Mouse (Mus musculus) stomach, embryonic 14.5 days (tissue): ENCODE data around the gene Cyp4f17. TPM values are rescaled to one million over a fixed set of nuclear protein-coding genes. Genes with fewer than 3 reads are reported as not detected.
"Not testable (repeated sequence)": the region's sequence is repeated elsewhere in the genome, so short reads cannot be mapped to it uniquely, and the experiment has no call there.

ENCODE experiments used
- ATAC-seq: fragments of 200-750 bp; cut with Nextera tagmentation; 2 replicates; pipeline ENCODE4 v1.8.0; 2017; ENCODE audit warnings: low read depth, moderate TSS enrichment; ENCODE audit not compliant: insufficient number of reproducible peaks, insufficient read depth, low FRiP score
- H3K27ac ChIP-seq: fragments of 300-500 bp; sonication (generic); 2 replicates; pipeline ENCODE4 v1.5.1; 2014; ENCODE audit warnings: mild to moderate bottlenecking, low read length, moderate library complexity, mixed read lengths
- H3K27me3 ChIP-seq: fragments of 300-500 bp; sonication (generic); 2 replicates; pipeline ENCODE4 v1.6.1; 2014; ENCODE audit warnings: low read length, control low read depth, mixed read lengths; ENCODE audit not compliant: control insufficient read depth, insufficient read depth
- H3K36me3 ChIP-seq: fragments of 300-500 bp; sonication (generic); 2 replicates; pipeline ENCODE4 v1.6.1; 2014; ENCODE audit warnings: mild to moderate bottlenecking, control low read depth, low read length, moderate library complexity, mixed read lengths; ENCODE audit not compliant: control insufficient read depth, insufficient read depth
- H3K4me1 ChIP-seq: fragments of 300-500 bp; sonication (generic); 2 replicates; pipeline ENCODE4 v1.6.1; 2014; ENCODE audit warnings: low read length, control low read depth, mixed read lengths; ENCODE audit not compliant: control insufficient read depth, insufficient read depth
- H3K4me2 ChIP-seq: fragments of 300-500 bp; sonication (generic); replicated peaks from 2 replicates; pipeline ENCODE4 v1.6.1; 2014; ENCODE audit warnings: low read depth, low read length, control low read depth
- H3K4me3 ChIP-seq: fragments of 300-500 bp; sonication (generic); 2 replicates; pipeline ENCODE4 v1.5.1; 2014; ENCODE audit warnings: low read depth, low read length, control low read depth
- H3K9ac ChIP-seq: fragments of 300-500 bp; sonication (generic); replicated peaks from 2 replicates; pipeline ENCODE4 v1.6.1; 2014; ENCODE audit warnings: low read depth, mild to moderate bottlenecking, control low read depth, low read length, moderate library complexity, mixed read lengths
- H3K9me3 ChIP-seq: fragments of 300-500 bp; sonication (generic); 2 replicates; pipeline ENCODE4 v1.6.1; 2016; ENCODE audit warnings: low read depth, low read length, control low read depth; ENCODE audit not compliant: control insufficient read depth
- WGBS: fragments of 180-500 bp; shearing (Covaris S2); extraction: QIAGEN DNeasy Blood & Tissue Kit; methylation state at CpG from one replicate; pipeline ENCODE4 v1.1.7; 2014; 5-methylcytosine and 5-hydroxymethylcytosine counted together
- polyA plus RNA-seq: library from polyadenylated mRNA; unstranded; fragments of >200 nt; fragmentation: Nextera tagmentation; extraction: Ambion mirVana; gene quantifications from 2 replicates; pipeline ENCODE4 v1.2.1, GENCODE M21; 2014

Cyp4f17 gene
- polyA plus RNA-seq, 1 experiment from 2014 or later: 10.6 TPM

DNA sequence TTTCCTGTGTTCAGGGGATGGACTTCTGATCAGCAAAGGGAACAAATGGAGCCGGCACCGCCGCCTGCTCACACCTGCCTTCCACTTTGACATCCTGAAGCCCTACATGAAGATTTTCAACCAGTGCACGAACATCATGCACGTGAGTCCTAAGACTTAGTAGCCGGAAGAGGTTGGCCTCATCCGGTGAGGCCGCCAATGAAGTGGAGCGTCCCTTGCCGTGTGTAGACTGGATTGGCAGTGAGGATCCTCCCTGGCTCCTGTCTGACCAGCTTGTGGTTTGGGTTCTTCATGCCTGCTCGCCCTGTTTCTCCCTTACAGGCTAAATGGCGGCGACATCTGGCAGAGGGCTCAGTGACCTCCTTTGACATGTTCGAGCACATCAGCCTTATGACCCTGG is 24.1 kb upstream of the Cyp4f17 start:
- WGBS: 78% methylated on average over 14 of the region's 14 CpGs
- H3K4me3 ChIP-seq: no peak overlapping the region
- no peak overlapping the region for H3K27ac ChIP-seq
- no peaks in the 10 kb centered on the region for H3K36me3 ChIP-seq
- H3K4me1 ChIP-seq: 0 out of 2 replicates have a peak, but pooled peaks cover 3% of the 10 kb centered on the region
- H3K9ac ChIP-seq: no peak overlapping the region
- H3K4me2 ChIP-seq: no peak overlapping the region
- no peaks in the 10 kb centered on the region for H3K27me3 ChIP-seq
- no peaks in the 10 kb centered on the region for H3K9me3 ChIP-seq
- no peak for ATAC-seq

DNA sequence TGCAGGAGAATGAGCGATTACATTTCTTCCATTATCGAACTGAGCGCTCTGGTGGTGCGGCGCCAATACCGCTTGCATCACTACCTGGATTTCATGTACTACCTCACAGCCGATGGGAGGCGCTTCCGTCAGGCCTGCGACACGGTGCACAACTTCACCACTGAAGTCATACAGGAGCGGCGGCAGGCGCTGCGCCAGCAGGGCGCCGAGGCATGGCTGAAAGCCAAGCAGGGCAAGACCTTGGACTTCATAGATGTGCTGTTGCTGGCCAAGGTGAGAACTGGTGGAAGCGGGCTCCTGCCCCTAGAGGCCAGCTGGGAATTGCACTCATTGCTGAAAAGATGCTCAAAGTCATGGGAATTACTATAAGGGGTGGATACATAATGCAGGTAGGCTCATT is 22.6 kb upstream of the Cyp4f17 start:
- no peaks in the 10 kb centered on the region for H3K9me3 ChIP-seq
- H3K4me2 ChIP-seq: peak overlapping the region; percentile 26; the same call in 1 of the 2 replicates
- 0 out of 2 replicates have a peak, but pooled peaks cover 3% of the 10 kb centered on the region for H3K4me1 ChIP-seq
- no peak overlapping the region for H3K27ac ChIP-seq
- no peaks in the 10 kb centered on the region for H3K36me3 ChIP-seq
- H3K27me3 ChIP-seq: no peaks in the 10 kb centered on the region
- peak; percentile 71; the same call in 1 of the 2 replicates for ATAC-seq
- no peak overlapping the region for H3K9ac ChIP-seq
- 17% methylated on average over 18 of the region's 18 CpGs for WGBS
- H3K4me3 ChIP-seq: no peak overlapping the region

DNA sequence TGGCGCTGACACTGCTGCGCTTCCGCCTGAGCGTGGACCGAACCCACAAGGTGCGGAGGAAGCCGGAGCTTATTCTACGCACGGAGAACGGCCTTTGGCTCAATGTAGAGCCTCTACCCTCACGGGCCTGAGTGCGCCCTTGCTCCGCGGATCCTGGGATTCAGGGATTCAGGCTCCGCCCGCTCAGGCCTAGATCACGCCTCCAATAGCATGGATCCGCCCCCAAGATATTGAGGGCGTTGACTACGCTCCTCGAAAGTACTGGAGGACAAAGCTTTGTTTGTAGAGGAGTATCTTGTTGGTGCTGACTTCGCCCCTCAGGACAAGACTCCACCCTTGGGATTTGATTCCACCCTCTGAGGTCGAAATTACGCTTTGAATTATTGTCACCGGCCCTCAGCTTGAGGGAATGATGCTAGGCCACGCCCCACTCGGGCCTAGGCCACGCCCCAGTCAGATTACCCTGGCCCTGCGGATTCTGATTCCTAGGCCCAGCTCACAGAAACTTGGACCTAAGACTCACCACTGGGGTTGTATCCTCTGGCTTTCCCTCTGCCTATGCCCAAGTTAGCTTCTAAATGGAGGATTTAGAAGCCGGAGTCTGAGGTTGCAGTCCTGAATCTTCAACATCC is 13.4 kb upstream of the Cyp4f17 start:
- Histone ChIP-seq H3K4me1 (no peaks in the 10 kb centered on the region), H3K27me3 (no peaks in the 10 kb centered on the region), H3K4me3 (peak overlapping the region; percentile 18), H3K4me2 (peak overlapping the region; percentile 38), H3K9ac (no peak overlapping the region), H3K36me3 (no peaks in the 10 kb centered on the region), H3K27ac (no peak overlapping the region), H3K9me3 (no peaks in the 10 kb centered on the region)
- WGBS: 13% methylated on average over 30 of the region's 30 CpGs
- ATAC-seq: peak; percentile 81

DNA sequence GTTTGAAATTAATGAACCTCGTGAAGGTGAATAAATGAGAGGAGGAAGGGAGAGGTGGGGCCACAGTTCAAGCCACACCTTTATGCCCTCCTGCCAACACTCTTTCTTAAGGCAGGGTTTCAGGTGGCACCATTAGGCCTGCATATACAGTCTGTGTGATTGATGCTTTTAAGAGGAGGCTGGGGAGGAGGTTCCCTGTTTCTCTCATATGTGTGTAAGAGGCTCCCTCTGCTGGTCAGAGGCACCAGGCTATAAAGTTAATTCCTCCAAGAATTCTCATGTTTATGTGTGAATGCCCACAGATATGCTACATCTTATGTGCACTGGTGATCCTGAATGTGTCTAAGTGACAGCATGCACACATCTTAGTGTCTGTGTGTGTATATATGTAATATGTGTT is 11.2 kb upstream of the Cyp4f17 start:
- 50% methylated on average over 1 of the region's 1 CpGs for WGBS
- no peaks in the 10 kb centered on the region for H3K27me3 ChIP-seq
- H3K36me3 ChIP-seq: no peaks in the 10 kb centered on the region
- no peak overlapping the region for H3K9ac ChIP-seq
- peak; percentile 62; the same call in 1 of the 2 replicates for ATAC-seq
- no peak overlapping the region for H3K27ac ChIP-seq
- no peak overlapping the region for H3K4me2 ChIP-seq
- H3K4me1 ChIP-seq: no peaks in the 10 kb centered on the region
- no peak overlapping the region for H3K4me3 ChIP-seq
- no peaks in the 10 kb centered on the region for H3K9me3 ChIP-seq

DNA sequence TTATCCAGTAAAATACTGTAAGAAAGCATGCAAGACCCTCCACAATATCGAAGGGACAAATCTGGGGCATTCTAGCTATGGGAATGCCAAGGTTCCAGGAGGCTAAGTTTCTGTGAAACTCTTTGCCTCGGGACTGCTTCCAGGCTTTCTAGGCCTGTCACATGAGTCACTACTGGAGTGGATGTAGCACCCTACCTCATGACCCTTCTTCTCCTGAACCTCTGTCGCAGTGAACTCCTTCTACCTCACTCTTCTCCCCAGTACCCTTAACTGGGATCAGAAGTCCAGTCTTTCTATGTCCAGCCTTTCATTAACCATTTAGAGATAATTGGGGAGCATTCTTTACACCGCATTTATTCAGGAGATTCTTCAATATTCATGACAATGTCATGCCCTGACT is 5.3 kb upstream of the Cyp4f17 start:
- not testable (repeated sequence) for H3K36me3 ChIP-seq, H3K9me3 ChIP-seq, ATAC-seq, H3K4me3 ChIP-seq, H3K9ac ChIP-seq, H3K4me1 ChIP-seq, H3K4me2 ChIP-seq, H3K27ac ChIP-seq, H3K27me3 ChIP-seq
- 84% methylated on average over 4 of the region's 4 CpGs for WGBS

DNA sequence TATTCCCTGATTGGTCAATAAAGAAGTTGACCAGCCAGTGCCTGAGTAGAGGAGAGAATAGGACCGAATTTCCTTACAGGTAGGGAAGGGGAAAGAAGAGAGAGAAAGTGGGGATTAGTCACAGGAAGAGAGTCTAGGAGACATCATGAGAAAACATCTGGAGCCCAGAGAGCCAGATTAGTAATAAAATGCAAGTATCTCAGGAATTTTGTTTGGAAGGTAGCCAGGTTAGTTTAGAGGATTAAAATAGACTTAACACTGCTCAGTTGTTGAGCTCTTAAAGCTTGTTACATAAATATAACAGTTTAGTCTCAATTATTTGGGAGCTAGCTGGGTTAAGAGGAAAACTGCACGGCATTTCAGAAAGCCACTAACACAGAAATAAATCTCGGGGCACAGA is 4.8 kb upstream of the Cyp4f17 start:
- no peaks in the 10 kb centered on the region for H3K9me3 ChIP-seq
- H3K4me3 ChIP-seq: no peak overlapping the region
- no peak for ATAC-seq
- H3K36me3 ChIP-seq: no peaks in the 10 kb centered on the region
- no peaks in the 10 kb centered on the region for H3K27me3 ChIP-seq
- H3K9ac ChIP-seq: no peak overlapping the region
- no peak overlapping the region for H3K4me2 ChIP-seq
- no peaks in the 10 kb centered on the region for H3K4me1 ChIP-seq
- no peak overlapping the region for H3K27ac ChIP-seq
- WGBS: 51% methylated on average over 3 of the region's 3 CpGs

DNA sequence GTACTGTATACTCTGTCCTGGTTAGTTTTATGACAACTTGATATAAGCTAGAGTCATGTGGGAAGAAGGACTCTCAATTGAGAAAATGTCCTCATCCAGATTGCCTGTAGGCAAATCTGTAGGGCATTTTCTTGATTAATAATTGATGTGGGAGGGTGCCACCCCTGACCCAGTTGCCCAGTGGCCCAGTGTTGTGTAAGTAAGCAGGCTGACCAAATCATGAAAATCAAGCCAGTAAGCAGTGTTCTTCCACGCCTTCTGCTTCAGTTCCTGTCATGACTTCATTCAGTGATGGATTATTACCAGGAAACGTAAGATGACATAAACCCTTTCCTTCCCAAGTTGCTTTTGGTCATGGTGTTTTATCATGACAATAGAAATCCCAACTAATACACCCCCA is 2.7 kb upstream of the Cyp4f17 start:
- Histone ChIP-seq H3K9me3 (no peaks in the 10 kb centered on the region), H3K4me2 (no peak overlapping the region), H3K4me1 (peaks cover 4% of the 10 kb centered on the region; the same call in 1 of the 2 replicates), H3K36me3 (no peaks in the 10 kb centered on the region), H3K27ac (no peak overlapping the region), H3K9ac (no peak overlapping the region), H3K4me3 (no peak overlapping the region), H3K27me3 (no peaks in the 10 kb centered on the region)
- WGBS: 55% methylated on average over 2 of the region's 2 CpGs
- ATAC-seq: no peak

DNA sequence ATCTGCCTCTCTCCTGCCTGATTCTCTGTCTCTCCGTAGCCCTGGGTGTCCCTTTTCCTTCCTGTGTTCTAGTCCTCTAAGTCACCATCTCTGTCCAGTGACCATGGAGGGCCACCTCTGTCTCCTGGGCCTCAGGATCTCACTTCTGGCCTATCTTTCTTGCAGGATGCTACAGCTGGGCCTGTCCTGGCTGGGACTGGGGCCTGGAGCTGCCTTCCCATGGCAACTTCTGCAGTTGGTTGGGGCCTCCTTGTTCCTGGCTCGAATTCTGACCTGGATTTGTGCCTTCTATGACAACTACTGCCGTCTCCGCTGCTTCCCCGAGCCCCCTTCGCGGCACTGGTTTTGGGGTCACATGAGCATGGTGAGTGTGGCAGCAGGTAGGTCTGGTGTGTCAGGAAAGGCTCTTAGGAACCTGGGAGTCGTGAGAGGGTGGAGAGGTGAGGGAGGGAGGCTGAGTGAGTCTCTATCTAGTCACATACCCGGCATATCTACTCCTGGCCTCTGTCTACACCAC is 937 bp downstream of the Cyp4f17 start:
- H3K27ac ChIP-seq: peak overlapping the region; percentile 17; the same call in 1 of the 2 replicates
- no peak for ATAC-seq
- peak overlapping the region; percentile 7; the same call in 1 of the 2 replicates for H3K9ac ChIP-seq
- H3K4me1 ChIP-seq: peaks cover 4% of the 10 kb centered on the region; the same call in 1 of the 2 replicates
- peak overlapping the region; percentile 73 for H3K4me2 ChIP-seq
- H3K27me3 ChIP-seq: no peaks in the 10 kb centered on the region
- peak overlapping the region; percentile 38 for H3K4me3 ChIP-seq
- 35% methylated on average over 9 of the region's 9 CpGs for WGBS
- no peaks in the 10 kb centered on the region for H3K36me3 ChIP-seq
- no peaks in the 10 kb centered on the region for H3K9me3 ChIP-seq

DNA sequence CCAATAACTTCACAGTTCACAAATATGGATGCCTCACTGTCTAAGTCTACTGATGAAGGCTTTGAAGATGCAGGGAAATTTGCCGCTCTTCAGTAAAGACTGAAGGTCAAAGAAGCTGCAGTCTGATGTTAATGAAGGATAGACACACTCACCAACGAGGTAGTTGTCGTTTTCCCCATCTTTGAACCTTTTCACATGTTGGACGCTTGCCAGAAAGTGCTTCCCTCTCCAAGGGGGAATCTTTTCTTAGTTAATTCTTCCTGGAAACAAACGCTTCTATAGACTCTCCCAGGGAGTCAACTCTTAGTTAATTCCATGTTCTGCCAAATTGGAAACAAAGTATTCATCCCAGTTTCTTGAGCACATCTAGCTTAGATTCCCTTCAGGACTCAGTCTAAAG is 10.3 kb downstream of the Cyp4f17 start:
- ATAC-seq: no peak
- H3K4me2 ChIP-seq: no peak overlapping the region
- 76% methylated on average over 5 of the region's 5 CpGs for WGBS

More for the DNA sequence above, 10.3 kb downstream of the Cyp4f17 start:
- Histone ChIP-seq H3K4me1 (no peaks in the 10 kb centered on the region), H3K9ac (no peak overlapping the region), H3K9me3 (no peaks in the 10 kb centered on the region), H3K27ac (no peak overlapping the region), H3K27me3 (no peaks in the 10 kb centered on the region), H3K4me3 (no peak overlapping the region), H3K36me3 (no peaks in the 10 kb centered on the region)
